Mouse (Mus musculus): ENCODE results near the gene Rab25. TPM values are rescaled to one million over a fixed set of nuclear protein-coding genes. Genes with fewer than 3 reads are reported as not detected.

Rab25 gene
- polyA plus RNA-seq, 1 experiment from 2014 or later: 0.55 TPM

DNA sequence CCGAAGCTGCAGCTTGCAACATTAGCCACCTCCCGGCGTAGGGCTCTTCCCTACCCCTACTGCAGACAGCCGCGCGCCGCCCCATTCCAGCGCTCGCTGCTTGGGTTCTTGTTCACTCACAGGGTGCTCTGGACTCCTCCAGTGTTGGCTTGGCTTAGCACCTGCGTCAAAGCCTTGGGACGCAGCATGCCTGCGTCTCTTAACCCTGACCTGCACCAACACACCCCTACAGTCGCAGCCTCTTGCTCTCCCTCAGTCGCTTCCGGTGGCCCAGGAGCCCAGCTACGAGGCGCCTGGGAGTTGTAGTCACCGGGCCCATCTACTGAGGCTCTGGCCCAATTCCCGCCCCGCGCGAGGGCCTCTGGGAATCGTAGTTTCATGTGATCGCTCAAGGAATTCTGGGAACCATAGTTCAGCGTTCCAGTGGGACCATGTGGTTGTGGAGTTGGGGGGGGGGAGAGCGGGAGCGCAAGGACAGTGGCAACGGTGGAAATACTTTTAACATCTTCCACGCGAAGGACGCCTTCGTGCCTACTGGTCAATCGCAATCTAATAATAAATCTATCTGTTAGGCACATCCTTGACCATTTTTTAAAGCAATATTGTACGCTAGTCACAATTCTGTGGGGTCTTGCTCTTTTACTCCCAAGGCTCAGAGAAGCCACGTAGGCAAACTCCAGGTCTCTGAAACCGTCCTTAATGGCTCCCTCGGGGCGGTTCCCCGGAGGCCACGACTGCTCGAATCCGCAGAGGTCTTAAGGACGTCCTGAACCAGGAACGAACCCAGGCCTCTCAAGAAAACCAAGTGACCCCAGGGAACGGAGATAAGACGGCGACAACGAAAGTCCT lies 4.8 kb upstream of the Rab25 start, which contains the start of gene Lamtor2:
Gene Lamtor2, minus strand, starts transcription at position 399 of the 849 bp plus-strand sequence.
- H3K9ac ChIP-seq: peak within 1 kb of the TSS; percentile 89
- peaks cover 23% of the 10 kb centered on the region for H3K36me3 ChIP-seq
- H3K4me3 ChIP-seq: peak within 1 kb of the TSS; percentile 84
- WGBS: under 1% methylated on average over 48 of the region's 48 CpGs
- H3K27ac ChIP-seq (ENCODE audit: poor library complexity, severe bottlenecking): peak within 1 kb of the TSS; percentile 96
- H3K27me3 ChIP-seq (replicated peaks): no peaks in the 10 kb centered on the region
- no peaks in the 10 kb centered on the region for H3K9me3 ChIP-seq (replicated peaks)
- ATAC-seq (ENCODE audit: insufficient number of reproducible peaks, low FRiP score): peak; percentile 90
- H3K4me2 ChIP-seq: peak within 1 kb of the TSS; percentile 91
- peaks cover 27% of the 10 kb centered on the region for H3K4me1 ChIP-seq (replicated peaks)

- no peaks in the 10 kb centered on the region for H3K27me3 ChIP-seq (replicated peaks)
- H3K9ac ChIP-seq: peak overlapping the region; percentile 82
- no peak for ATAC-seq (ENCODE audit: insufficient number of reproducible peaks, low FRiP score)
- H3K4me3 ChIP-seq: peak overlapping the region; percentile 84
- peaks cover 27% of the 10 kb centered on the region for H3K4me1 ChIP-seq (replicated peaks)
- 22% methylated on average over 16 of the region's 16 CpGs for WGBS
- peak overlapping the region; percentile 91 for H3K4me2 ChIP-seq
- H3K27ac ChIP-seq (ENCODE audit: poor library complexity, severe bottlenecking): peak overlapping the region; percentile 96
- peaks cover 16% of the 10 kb centered on the region for H3K36me3 ChIP-seq
- H3K9me3 ChIP-seq (replicated peaks): no peaks in the 10 kb centered on the region
Observed at GRCm38 (mm10) chr3:88552082-88552645, 4.1 kb upstream of the Rab25 start.

GRCm38 (mm10) chr3:88551586-88551985 lies 3.5 kb upstream of the Rab25 start:
- Histone ChIP-seq H3K27me3 (replicated peaks) (no peaks in the 10 kb centered on the region), H3K36me3 (peaks cover 11% of the 10 kb centered on the region), H3K4me2 (peak overlapping the region; percentile 91), H3K27ac (ENCODE audit: poor library complexity, severe bottlenecking) (no peak overlapping the region), H3K9ac (peak overlapping the region; percentile 82; the same call in 1 of the 2 replicates), H3K4me1 (replicated peaks) (peaks cover 27% of the 10 kb centered on the region), H3K9me3 (replicated peaks) (no peaks in the 10 kb centered on the region), H3K4me3 (peak overlapping the region; percentile 84; the same call in 1 of the 2 replicates)
- ATAC-seq (ENCODE audit: insufficient number of reproducible peaks, low FRiP score): no peak
- WGBS: 83% methylated on average over 4 of the region's 4 CpGs

DNA sequence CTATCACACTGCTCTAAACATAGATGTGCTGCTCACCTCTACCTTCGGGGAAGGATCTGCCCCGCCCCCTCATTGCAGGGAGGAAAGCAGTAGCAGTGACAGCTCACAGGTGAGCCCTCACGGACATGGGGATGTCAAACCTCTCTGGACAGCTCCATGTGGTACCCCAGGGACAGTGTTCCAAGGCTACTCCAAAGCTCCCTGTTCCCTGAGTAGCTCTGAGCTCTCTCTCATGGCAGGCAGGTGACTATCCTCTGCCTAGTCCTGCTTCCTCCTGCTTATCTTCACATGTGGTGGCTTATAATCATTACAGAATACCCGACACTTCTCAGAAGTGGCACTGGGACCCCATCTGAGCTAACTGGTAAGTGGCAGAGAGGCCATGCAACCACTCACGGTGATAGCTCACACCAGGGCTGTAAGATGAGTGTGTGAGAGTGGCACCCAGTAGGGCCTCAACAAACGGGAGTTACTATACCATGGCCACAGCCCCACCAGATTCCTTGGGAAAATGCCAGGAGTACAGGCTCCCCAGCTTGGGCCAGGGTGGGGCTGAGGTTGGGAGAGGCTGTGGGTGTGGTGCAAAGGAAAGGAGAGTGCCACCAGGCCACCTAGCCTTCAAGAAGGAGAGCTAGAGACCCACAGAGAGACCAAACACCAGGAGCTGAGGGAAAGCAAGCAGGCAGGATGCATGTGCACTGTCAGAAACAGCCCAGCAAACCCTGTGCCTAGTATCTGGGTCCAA lies 1.3 kb downstream of the Rab25 start:
- 69% methylated on average over 6 of the region's 6 CpGs for WGBS
- no peak overlapping the region for H3K4me3 ChIP-seq
- H3K4me2 ChIP-seq: no peak overlapping the region
- H3K36me3 ChIP-seq: no peaks in the 10 kb centered on the region; the same call in 1 of the 2 replicates
- peaks cover 6% of the 10 kb centered on the region for H3K4me1 ChIP-seq (replicated peaks)
- H3K27ac ChIP-seq (ENCODE audit: poor library complexity, severe bottlenecking): no peak overlapping the region
- no peak for ATAC-seq (ENCODE audit: insufficient number of reproducible peaks, low FRiP score)
- no peak overlapping the region for H3K9ac ChIP-seq
- H3K27me3 ChIP-seq (replicated peaks): no peaks in the 10 kb centered on the region
- H3K9me3 ChIP-seq (replicated peaks): no peaks in the 10 kb centered on the region

- 58% methylated on average over 20 of the region's 20 CpGs for WGBS
- H3K9ac ChIP-seq: peak overlapping the region; percentile 25; the same call in 1 of the 2 replicates
- no peaks in the 10 kb centered on the region for H3K27me3 ChIP-seq (replicated peaks)
- no peak overlapping the region for H3K4me2 ChIP-seq
- H3K27ac ChIP-seq (ENCODE audit: poor library complexity, severe bottlenecking): no peak overlapping the region
- no peak for ATAC-seq (ENCODE audit: insufficient number of reproducible peaks, low FRiP score)
- peaks cover 7% of the 10 kb centered on the region for H3K36me3 ChIP-seq
- peaks cover 9% of the 10 kb centered on the region for H3K4me1 ChIP-seq (replicated peaks)
- H3K9me3 ChIP-seq (replicated peaks): no peaks in the 10 kb centered on the region
- no peak overlapping the region for H3K4me3 ChIP-seq
Observed at GRCm38 (mm10) chr3:88544955-88545591, 3.0 kb downstream of the Rab25 start.

DNA sequence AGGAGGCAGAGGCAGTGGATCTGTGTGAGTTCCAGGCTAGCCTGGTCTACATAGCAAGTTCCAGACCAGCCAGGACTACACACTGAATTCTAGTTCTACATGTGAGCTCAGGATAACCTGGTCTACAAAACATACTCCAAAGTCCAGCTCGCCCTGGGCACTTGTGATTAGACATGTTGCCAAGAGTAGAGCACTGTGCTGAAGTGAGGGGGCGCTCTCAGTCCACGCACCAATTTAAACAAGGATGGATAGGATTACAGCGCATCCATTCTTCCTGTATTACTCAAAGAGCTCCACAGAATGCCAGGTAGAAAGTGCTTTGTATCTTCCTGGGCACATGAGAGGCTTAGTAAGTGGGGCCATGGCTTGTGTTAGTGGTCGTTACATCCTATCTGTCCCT lies 3.6 kb downstream of the Rab25 start:
- WGBS: 31% methylated on average over 5 of the region's 5 CpGs

DNA sequence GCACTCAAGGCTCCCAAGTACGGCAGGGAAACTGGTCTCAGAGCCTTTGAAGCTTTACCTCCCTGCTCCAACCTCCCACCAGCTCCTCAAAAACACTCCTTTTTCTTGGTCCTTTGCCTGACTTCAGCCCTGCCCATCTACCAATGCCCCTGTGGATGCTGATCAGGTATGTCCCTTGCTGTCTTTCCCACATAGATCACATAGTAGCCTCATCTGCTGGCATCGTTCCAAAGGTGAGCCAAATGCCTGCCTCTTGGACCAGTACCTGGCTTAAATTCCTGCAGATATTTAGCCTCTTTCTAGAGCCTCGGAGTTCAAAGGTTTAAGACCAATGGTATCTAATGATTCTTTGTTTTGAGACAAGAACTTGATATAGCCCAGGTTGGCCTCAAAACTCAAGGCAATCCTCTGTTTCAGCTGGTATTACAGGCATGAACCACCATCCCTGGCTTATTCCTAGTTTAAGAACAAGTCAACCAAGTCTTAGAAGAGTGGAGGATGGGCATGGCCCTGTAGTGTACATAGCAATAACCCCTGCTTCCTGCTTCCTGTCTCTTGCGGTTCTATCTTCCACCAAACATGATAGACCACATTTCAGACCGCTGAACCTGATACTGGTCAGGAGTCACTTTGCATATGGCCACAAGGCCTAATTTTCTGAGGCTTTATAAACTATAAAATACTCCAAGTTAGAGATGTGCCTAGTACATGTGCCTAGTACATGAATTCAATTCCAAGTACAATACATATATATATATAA lies 4.3 kb downstream of the Rab25 start:
- WGBS: 56% methylated on average over 5 of the region's 5 CpGs
- no peaks in the 10 kb centered on the region for H3K9me3 ChIP-seq (replicated peaks)

More for the DNA sequence above, 3.6 kb downstream of the Rab25 start:
- ATAC-seq (ENCODE audit: insufficient number of reproducible peaks, low FRiP score): no peak
- peaks cover 13% of the 10 kb centered on the region for H3K4me1 ChIP-seq (replicated peaks)
- H3K27me3 ChIP-seq (replicated peaks): no peaks in the 10 kb centered on the region
- no peak overlapping the region for H3K27ac ChIP-seq (ENCODE audit: poor library complexity, severe bottlenecking)
- peaks cover 10% of the 10 kb centered on the region for H3K36me3 ChIP-seq
- no peak overlapping the region for H3K4me2 ChIP-seq
- H3K9me3 ChIP-seq (replicated peaks): no peaks in the 10 kb centered on the region
- H3K9ac ChIP-seq: 0 out of 2 replicates have a peak overlapping the region, but pooled peaks have one; percentile 25
- no peak overlapping the region for H3K4me3 ChIP-seq

GRCm38 (mm10) chr3:88543174-88543573 lies 4.9 kb downstream of the Rab25 start:
- H3K9me3 ChIP-seq (replicated peaks): no peaks in the 10 kb centered on the region
- H3K27me3 ChIP-seq (replicated peaks): no peaks in the 10 kb centered on the region
- peaks cover 23% of the 10 kb centered on the region for H3K4me1 ChIP-seq (replicated peaks)
- no peak overlapping the region for H3K27ac ChIP-seq (ENCODE audit: poor library complexity, severe bottlenecking)
- H3K4me2 ChIP-seq: no peak overlapping the region
- 76% methylated on average over 8 of the region's 8 CpGs for WGBS
- no peak overlapping the region for H3K4me3 ChIP-seq
- H3K9ac ChIP-seq: no peak overlapping the region; the same call in 1 of the 2 replicates
- peaks cover 20% of the 10 kb centered on the region for H3K36me3 ChIP-seq
- no peak; the same call in 1 of the 2 replicates for ATAC-seq (ENCODE audit: insufficient number of reproducible peaks, low FRiP score)

More for the DNA sequence above, 4.3 kb downstream of the Rab25 start:
- Histone ChIP-seq H3K4me3 (no peak overlapping the region), H3K27me3 (replicated peaks) (no peaks in the 10 kb centered on the region), H3K36me3 (peaks cover 13% of the 10 kb centered on the region), H3K27ac (ENCODE audit: poor library complexity, severe bottlenecking) (no peak overlapping the region), H3K4me2 (no peak overlapping the region), H3K9ac (no peak overlapping the region), H3K4me1 (replicated peaks) (peaks cover 16% of the 10 kb centered on the region)
- no peak for ATAC-seq (ENCODE audit: insufficient number of reproducible peaks, low FRiP score)

GRCm38 (mm10) chr3:88542486-88542885 lies 5.6 kb downstream of the Rab25 start:
- 57% methylated on average over 4 of the region's 4 CpGs for WGBS
- no peak overlapping the region for H3K4me2 ChIP-seq
- no peak for ATAC-seq (ENCODE audit: insufficient number of reproducible peaks, low FRiP score)
- peaks cover 27% of the 10 kb centered on the region for H3K36me3 ChIP-seq
- H3K4me3 ChIP-seq: no peak overlapping the region
- no peaks in the 10 kb centered on the region for H3K9me3 ChIP-seq (replicated peaks)
- H3K27ac ChIP-seq (ENCODE audit: poor library complexity, severe bottlenecking): no peak overlapping the region
- no peaks in the 10 kb centered on the region for H3K27me3 ChIP-seq (replicated peaks)
- H3K4me1 ChIP-seq (replicated peaks): peaks cover 30% of the 10 kb centered on the region
- H3K9ac ChIP-seq: no peak overlapping the region
